Mouse (Mus musculus) Patski (cell line): ENCODE data around the gene Dnah12. TPM values are rescaled to one million over a fixed set of nuclear protein-coding genes. Genes with fewer than 3 reads are reported as not detected.

ENCODE experiments used
- ATAC-seq: fragments of 100-300 bp; one replicate; pipeline ENCODE4 v1.8.0; 2021
- CTCF ChIA-PET: fragments of 350-600 bp; sonication (Branson Sonifier 250); formaldehyde crosslinking; loops from one replicate; lab custom pipeline; 2022; ENCODE audit warnings: inconsistent platforms; lab: Charles Lee
- POLR2A ChIA-PET: fragments of 350-600 bp; sonication (Branson Sonifier 250); formaldehyde crosslinking; loops from one replicate; lab custom pipeline; 2022; ENCODE audit warnings: antibody characterized with exemption, inconsistent platforms; lab: Charles Lee
- DNase-seq: peaks from one replicate; pipeline ENCODE4 v3.0.0-alpha.2; 2011; ENCODE audit warnings: low read depth, low spot score
- H3K27me3 ChIP-seq: fragments of 371-371 bp; one replicate; pipeline ENCODE4 v1.5.1; 2021
- CTCF ChIP-seq: fragments of 100-300 bp; IDR thresholded peaks from one replicate; pipeline ENCODE4 v1.5.1; 2021
- in situ Hi-C: fragments of 300-500 bp; cut with MboI; formaldehyde crosslinking; loops from 3 replicates; pipeline ENCODE4 v1.11.1; 2018; ENCODE audit warnings: low pct_unique_long_range_greater_than_20kb, mixed read lengths
- polyA plus RNA-seq: library from polyadenylated mRNA; unstranded; gene quantifications from one replicate; pipeline ENCODE4 v1.2.3, GENCODE M21; 2021

Dnah12 gene
- polyA plus RNA-seq, 1 experiment from 2014 or later: 0.04 TPM

DNA sequence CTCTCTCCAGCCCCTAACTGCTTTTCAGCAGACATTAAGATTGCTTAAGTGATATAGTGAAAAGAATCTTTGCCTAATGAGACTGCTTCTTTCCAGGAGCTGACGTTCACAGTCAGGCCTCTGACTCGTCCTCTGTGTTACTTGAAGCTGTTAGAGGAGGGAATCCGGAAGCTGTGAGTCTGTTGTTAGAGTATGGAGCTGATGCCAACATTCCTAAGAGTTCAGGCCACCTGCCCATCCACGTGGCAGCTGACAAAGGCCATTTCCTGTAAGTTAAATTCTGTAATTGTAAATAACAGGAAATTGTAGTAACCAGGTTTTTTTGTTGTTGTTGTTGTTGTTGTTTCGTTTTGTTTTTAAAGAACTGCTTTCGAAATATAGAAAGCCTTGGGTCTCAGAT lies 218.1 kb downstream of the Dnah12 start:
- ATAC-seq: no peak
- H3K27me3 ChIP-seq: no peaks in the 10 kb centered on the region
- in situ Hi-C loops: loop anchor here (25.0 kb wide), 1 partner anchor 424 kb away; no protein-coding TSS in a partner anchor
- no peak for TF ChIP-seq CTCF
- POLR2A ChIA-PET: no interaction called here
- CTCF ChIA-PET: no interaction called here
- DNase-seq: no peak

- ATAC-seq (no peak), DNase-seq (no peak)
- POLR2A ChIA-PET: no interaction called here
- CTCF ChIA-PET: no interaction called here
- no peaks in the 10 kb centered on the region for H3K27me3 ChIP-seq
- TF ChIP-seq CTCF: no peak
- in situ Hi-C loops: loop anchor here (25.0 kb wide), 1 partner anchor 425 kb away; no protein-coding TSS in a partner anchor
These were observed 218.8 kb downstream of the Dnah12 start for GRCm38 (mm10) chr14:26911826-26912225.

DNA sequence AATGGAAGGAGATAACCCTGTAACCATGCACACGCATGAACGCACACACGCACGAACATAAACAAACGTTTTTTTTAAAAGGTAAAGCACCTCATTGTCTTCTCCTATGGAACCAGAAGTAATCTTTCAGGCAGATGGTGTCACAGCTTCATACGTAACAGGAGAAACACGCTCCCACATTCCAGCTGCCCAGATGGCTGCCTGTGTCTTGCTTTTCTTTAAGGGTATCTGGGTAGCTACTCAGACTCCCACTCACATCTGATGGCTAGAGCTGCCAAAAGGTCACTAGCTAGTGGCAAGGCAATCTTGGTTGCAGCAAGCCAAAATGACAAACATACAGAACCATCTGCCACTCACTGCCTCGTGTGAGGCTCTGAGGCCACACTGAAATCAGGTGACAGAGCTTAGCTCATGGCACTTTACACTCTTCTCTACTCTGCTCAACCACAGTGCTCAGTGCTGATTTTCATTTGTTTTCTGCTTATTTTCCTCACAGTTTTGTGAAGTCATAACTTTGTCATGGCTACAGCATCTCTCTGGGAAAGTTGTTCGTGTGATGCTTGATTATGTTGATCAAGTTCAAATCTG lies 220.7 kb downstream of the Dnah12 start:
- TF ChIP-seq CTCF: no peak
- no peak for ATAC-seq
- in situ Hi-C loops: loop anchor here (25.0 kb wide), 1 partner anchor 426 kb away; no protein-coding TSS in a partner anchor
- ChIA-PET CTCF (no interaction called here), POLR2A (no interaction called here)
- no peak for DNase-seq
- no peaks in the 10 kb centered on the region for H3K27me3 ChIP-seq

DNA sequence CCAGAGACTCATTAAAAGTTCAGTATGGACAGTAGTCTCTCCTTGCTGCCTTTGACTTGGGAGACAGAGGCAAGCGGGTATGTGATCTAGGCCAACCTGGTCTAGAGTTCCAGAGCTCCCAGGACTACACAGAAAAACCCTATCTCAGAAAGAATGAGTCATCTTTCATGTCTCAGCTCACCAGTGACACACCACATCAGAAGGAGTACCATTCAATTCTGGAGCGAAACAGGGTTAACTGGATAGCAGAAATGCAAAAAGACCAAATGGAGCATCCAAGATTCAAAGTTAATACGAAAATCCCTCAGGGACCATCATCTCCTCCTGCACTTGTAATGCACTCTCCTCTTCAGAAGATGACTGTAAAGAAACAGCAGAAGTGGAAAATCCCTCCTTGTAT lies 226.2 kb downstream of the Dnah12 start:
- in situ Hi-C loops: loop anchor here (25.0 kb wide), 1 partner anchor 432 kb away; no protein-coding TSS in a partner anchor
- H3K27me3 ChIP-seq: no peaks in the 10 kb centered on the region

GRCm38 (mm10) chr14:26923702-26924421 lies 230.8 kb downstream of the Dnah12 start:
- ChIA-PET POLR2A (no interaction called here), CTCF (no interaction called here)
- no peak for TF ChIP-seq CTCF
- in situ Hi-C loops: loop anchor here (25.0 kb wide), 1 partner anchor 437 kb away; no protein-coding TSS in a partner anchor
- H3K27me3 ChIP-seq: no peaks in the 10 kb centered on the region
- DNase-seq (no peak), ATAC-seq (no peak)

More for the DNA sequence above, 226.2 kb downstream of the Dnah12 start:
- ChIA-PET CTCF (no interaction called here), POLR2A (no interaction called here)
- DNase-seq (no peak), ATAC-seq (no peak)
- TF ChIP-seq CTCF: no peak

GRCm38 (mm10) chr14:26934891-26935290 lies 241.8 kb downstream of the Dnah12 start:
- TF ChIP-seq CTCF: no peak
- ATAC-seq (no peak), DNase-seq (no peak)
- in situ Hi-C loops: no loop called here
- CTCF ChIA-PET: interaction anchor here (0.7 kb wide), 1 partner anchor 26 kb away, joined by 3 read pairs; no protein-coding TSS in a partner anchor
- POLR2A ChIA-PET: no interaction called here
- no peaks in the 10 kb centered on the region for H3K27me3 ChIP-seq

DNA sequence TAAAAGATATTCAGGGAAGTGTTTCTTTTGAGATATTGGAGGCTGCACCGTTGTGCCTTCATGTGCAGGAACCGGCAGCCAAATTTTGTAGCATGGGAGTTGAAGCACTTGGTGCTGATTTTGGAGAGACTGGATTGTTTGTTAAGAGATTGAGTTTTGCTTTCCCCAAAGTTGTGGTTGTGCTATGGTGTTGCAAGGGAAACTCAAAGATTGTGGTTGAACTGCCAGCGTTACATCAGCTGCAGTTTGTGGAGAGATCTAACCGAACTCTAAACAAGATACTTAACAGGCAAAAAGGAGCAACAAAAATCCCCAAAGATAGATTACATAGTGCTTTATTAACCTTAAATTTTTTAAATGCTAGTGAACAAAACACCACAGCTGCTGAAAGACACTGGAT lies 242.5 kb downstream of the Dnah12 start:
- no peak for TF ChIP-seq CTCF
- H3K27me3 ChIP-seq: no peaks in the 10 kb centered on the region
- no peak for ATAC-seq
- POLR2A ChIA-PET: no interaction called here
- in situ Hi-C loops: no loop called here
- CTCF ChIA-PET: no interaction called here
- no peak for DNase-seq

Other genes with a start within 250 kb of the Dnah12 start
- 121 TPM for gene Slmap, start 158.3 kb upstream of the Dnah12 start, polyA plus RNA-seq
- gene Dennd6a, start 119.4 kb upstream of the Dnah12 start, polyA plus RNA-seq: 23.6 TPM
- gene Arf4, start 55.2 kb upstream of the Dnah12 start, polyA plus RNA-seq: 302 TPM
- 8.6 TPM for gene Pde12, start 23.4 kb upstream of the Dnah12 start, polyA plus RNA-seq
- 0.06 TPM for gene Asb14, start 201.3 kb downstream of the Dnah12 start, polyA plus RNA-seq